Mouse (Mus musculus): Measurements from ENCODE around the gene Bcl2. TPM values are rescaled to one million over a fixed set of nuclear protein-coding genes. Genes with fewer than 3 reads are reported as not detected.
"Not testable (repeated sequence)": the region's sequence is repeated elsewhere in the genome, so short reads cannot be mapped to it uniquely, and the experiment has no call there.

Gene Bcl2
- total and polyA plus RNA-seq, 2 experiments from 2014 or later, result 3.3 to 3.6 TPM

DNA sequence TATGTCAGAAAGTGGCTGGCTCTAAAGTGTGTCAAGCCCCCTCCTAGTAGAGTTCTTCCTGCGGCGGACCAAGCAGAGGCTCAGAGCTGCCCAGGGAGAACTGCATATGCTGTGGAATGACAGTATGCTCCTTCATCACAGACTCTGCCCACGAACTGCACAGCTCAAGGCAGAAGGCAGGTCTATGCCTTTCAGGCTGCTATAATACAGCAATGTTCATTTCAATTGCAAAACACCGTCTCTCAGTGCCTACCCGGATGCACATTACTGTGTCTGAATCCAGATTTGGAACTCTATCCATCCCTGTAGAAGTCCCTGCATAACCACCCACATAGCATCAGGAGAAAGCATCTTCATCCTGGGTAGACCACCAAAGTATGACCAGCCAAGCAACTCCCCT lies 25.7 kb upstream of the Bcl2 start:
- Histone ChIP-seq H3K36me3 (replicated peaks; ENCODE audit: control insufficient read depth, insufficient read depth, low read length) (peaks cover 60% of the 10 kb centered on the region), H3K27ac (ENCODE audit: low read depth) (no peak overlapping the region), H3K9me3 (replicated peaks; ENCODE audit: control insufficient read depth, low read length) (no peaks in the 10 kb centered on the region), H3K4me2 (ENCODE audit: low read depth, low read length) (no peak overlapping the region), H3K9ac (replicated peaks; ENCODE audit: low read depth, low read length) (no peak overlapping the region), H3K4me3 (ENCODE audit: low read depth, low read length) (no peak overlapping the region), H3K27me3 (ENCODE audit: control insufficient read depth, insufficient read depth, low read length) (no peaks in the 10 kb centered on the region), H3K4me1 (ENCODE audit: control insufficient read depth, insufficient read depth) (no peaks in the 10 kb centered on the region)
- DNase-seq (ENCODE audit: low spot score), result no peak
- WGBS, result 89% methylated on average over 5 of the region's 5 CpGs
- no peak for TF ChIP-seq EP300 (IDR thresholded peaks at IDR 0.05; ENCODE audit: low read depth)
- no peak for TF ChIP-seq CTCF (IDR thresholded peaks at IDR 0.05; ENCODE audit: low read depth)
- no peak for ATAC-seq (ENCODE audit: insufficient read depth, low read depth)

DNA sequence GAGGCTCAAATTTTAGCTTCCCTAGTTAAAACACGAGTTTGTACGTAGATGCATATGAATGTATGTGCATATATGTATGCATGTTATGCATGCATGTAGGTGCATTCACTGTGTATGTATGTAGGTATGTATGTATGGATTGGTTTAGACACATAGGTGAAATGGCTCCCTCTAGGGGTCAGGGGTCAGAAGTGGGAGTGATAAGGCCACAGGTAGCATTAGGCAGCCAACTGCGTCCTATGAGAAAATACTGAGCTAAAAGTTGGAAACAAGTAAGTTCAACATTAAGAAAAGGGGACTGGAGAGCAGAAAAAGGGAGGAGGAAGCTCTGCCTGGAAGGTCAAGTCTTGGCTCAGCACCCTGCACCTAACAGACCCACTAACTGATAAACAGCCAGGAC lies 24.0 kb upstream of the Bcl2 start:
- H3K9me3 ChIP-seq (replicated peaks; ENCODE audit: control insufficient read depth, low read length), result no peaks in the 10 kb centered on the region
- H3K9ac ChIP-seq (replicated peaks; ENCODE audit: low read depth, low read length), result no peak overlapping the region
- no peak for ATAC-seq (ENCODE audit: insufficient read depth, low read depth)
- WGBS, result 89% methylated on average over 3 of the region's 3 CpGs
- TF ChIP-seq EP300 (IDR thresholded peaks at IDR 0.05; ENCODE audit: low read depth) (no peak), CTCF (IDR thresholded peaks at IDR 0.05; ENCODE audit: low read depth) (peak; percentile 28)
- H3K4me1 ChIP-seq (ENCODE audit: control insufficient read depth, insufficient read depth), result no peaks in the 10 kb centered on the region
- no peak for DNase-seq (ENCODE audit: low spot score)
- no peaks in the 10 kb centered on the region for H3K27me3 ChIP-seq (ENCODE audit: control insufficient read depth, insufficient read depth, low read length)
- H3K27ac ChIP-seq (ENCODE audit: low read depth), result no peak overlapping the region
- H3K4me3 ChIP-seq (ENCODE audit: low read depth, low read length), result no peak overlapping the region
- H3K36me3 ChIP-seq (replicated peaks; ENCODE audit: control insufficient read depth, insufficient read depth, low read length), result peaks cover 55% of the 10 kb centered on the region
- no peak overlapping the region for H3K4me2 ChIP-seq (ENCODE audit: low read depth, low read length)

DNA sequence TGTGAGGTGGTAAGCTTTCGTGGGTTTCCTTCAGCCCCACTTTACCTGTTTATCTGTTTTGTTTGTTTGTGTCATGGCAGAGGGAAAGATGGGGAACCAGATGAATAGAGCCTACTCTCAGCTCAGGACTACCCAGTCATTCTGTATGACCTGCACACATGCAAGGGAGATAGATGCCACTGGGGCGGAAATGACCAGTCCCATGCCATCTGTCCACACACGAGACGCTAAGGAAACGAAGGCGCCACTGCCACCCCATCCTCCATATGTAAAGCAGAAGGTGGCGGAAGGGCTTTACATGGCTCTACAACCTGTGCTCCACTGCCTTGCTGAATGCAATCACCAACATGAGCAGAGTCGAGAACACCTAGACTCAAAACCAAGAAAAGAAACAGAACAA lies 22.1 kb upstream of the Bcl2 start:
- no peak overlapping the region for H3K27ac ChIP-seq (ENCODE audit: low read depth)
- whole genome bisulfite sequencing, result 89% methylated on average over 8 of the region's 8 CpGs
- no peaks in the 10 kb centered on the region for H3K9me3 ChIP-seq (replicated peaks; ENCODE audit: control insufficient read depth, low read length)
- no peaks in the 10 kb centered on the region for H3K4me1 ChIP-seq (ENCODE audit: control insufficient read depth, insufficient read depth)
- H3K4me3 ChIP-seq (ENCODE audit: low read depth, low read length), result no peak overlapping the region
- peaks cover 47% of the 10 kb centered on the region for H3K36me3 ChIP-seq (replicated peaks; ENCODE audit: control insufficient read depth, insufficient read depth, low read length)
- no peak for DNase-seq (ENCODE audit: low spot score)
- no peak overlapping the region for H3K9ac ChIP-seq (replicated peaks; ENCODE audit: low read depth, low read length)
- ATAC-seq (ENCODE audit: insufficient read depth, low read depth), result no peak
- TF ChIP-seq CTCF (IDR thresholded peaks at IDR 0.05; ENCODE audit: low read depth) (no peak), EP300 (IDR thresholded peaks at IDR 0.05; ENCODE audit: low read depth) (no peak)
- no peak overlapping the region for H3K4me2 ChIP-seq (ENCODE audit: low read depth, low read length)
- no peaks in the 10 kb centered on the region for H3K27me3 ChIP-seq (ENCODE audit: control insufficient read depth, insufficient read depth, low read length)

DNA sequence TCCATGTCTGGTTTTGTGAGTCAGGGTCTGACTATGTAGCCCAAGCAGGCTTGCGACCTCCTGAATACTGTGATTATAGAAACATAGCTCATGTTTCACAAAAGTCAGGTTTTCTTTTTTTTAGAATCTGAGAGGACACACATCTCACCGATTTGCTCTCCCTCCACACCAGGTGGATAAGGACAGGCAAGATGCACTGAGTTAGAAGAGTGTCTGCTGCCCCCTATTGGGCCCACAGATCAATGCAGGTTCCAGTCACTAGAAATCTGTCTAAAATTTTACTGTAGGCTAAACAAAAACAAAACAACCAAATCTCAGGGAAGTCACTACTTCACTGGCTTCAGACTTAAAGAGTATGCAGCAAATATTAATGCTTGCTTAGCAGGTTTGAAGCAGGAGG lies 21.5 kb upstream of the Bcl2 start:
- Histone ChIP-seq H3K4me3 (ENCODE audit: low read depth, low read length) (no peak overlapping the region), H3K4me2 (ENCODE audit: low read depth, low read length) (no peak overlapping the region), H3K27me3 (ENCODE audit: control insufficient read depth, insufficient read depth, low read length) (no peaks in the 10 kb centered on the region), H3K9ac (replicated peaks; ENCODE audit: low read depth, low read length) (no peak overlapping the region), H3K36me3 (replicated peaks; ENCODE audit: control insufficient read depth, insufficient read depth, low read length) (peaks cover 46% of the 10 kb centered on the region), H3K9me3 (replicated peaks; ENCODE audit: control insufficient read depth, low read length) (no peaks in the 10 kb centered on the region), H3K4me1 (ENCODE audit: control insufficient read depth, insufficient read depth) (no peaks in the 10 kb centered on the region), H3K27ac (ENCODE audit: low read depth) (no peak overlapping the region)
- DNase-seq (ENCODE audit: low spot score) (no peak), ATAC-seq (ENCODE audit: insufficient read depth, low read depth) (no peak)
- 55% methylated on average over 2 of the region's 2 CpGs for WGBS
- TF ChIP-seq CTCF (IDR thresholded peaks at IDR 0.05; ENCODE audit: low read depth) (peak; percentile 64), EP300 (IDR thresholded peaks at IDR 0.05; ENCODE audit: low read depth) (no peak)

DNA sequence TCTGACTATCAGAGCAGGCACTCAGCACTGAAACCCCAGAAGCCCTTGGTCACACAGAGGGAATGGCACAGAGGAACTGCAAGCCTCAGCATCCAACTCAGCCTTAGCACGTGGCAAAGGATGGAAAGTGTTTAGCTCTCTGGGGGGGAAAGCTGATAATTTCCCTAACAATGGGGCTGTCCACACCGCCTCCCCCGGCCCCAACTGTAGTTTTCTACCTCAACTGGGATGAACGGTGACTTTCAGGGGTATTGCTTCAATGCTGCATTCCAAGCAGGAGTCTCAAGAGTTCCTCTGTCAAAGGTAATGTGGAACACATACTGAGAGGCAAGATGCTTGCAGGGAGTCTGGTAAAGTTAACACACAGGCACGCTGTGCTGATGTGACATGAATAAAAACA lies 8.0 kb upstream of the Bcl2 start:
- no peak overlapping the region for H3K9ac ChIP-seq (replicated peaks; ENCODE audit: low read depth, low read length)
- no peak overlapping the region for H3K4me2 ChIP-seq (ENCODE audit: low read depth, low read length)
- H3K27me3 ChIP-seq (ENCODE audit: control insufficient read depth, insufficient read depth, low read length), result no peaks in the 10 kb centered on the region
- H3K4me3 ChIP-seq (ENCODE audit: low read depth, low read length), result no peak overlapping the region
- no peaks in the 10 kb centered on the region for H3K4me1 ChIP-seq (ENCODE audit: control insufficient read depth, insufficient read depth)
- ATAC-seq (ENCODE audit: insufficient read depth, low read depth) (no peak), DNase-seq (ENCODE audit: low spot score) (no peak)
- H3K36me3 ChIP-seq (replicated peaks; ENCODE audit: control insufficient read depth, insufficient read depth, low read length), result peaks cover 20% of the 10 kb centered on the region; the same call in 1 of the 2 replicates
- no peak for TF ChIP-seq EP300 (IDR thresholded peaks at IDR 0.05; ENCODE audit: low read depth)
- no peak for TF ChIP-seq CTCF (IDR thresholded peaks at IDR 0.05; ENCODE audit: low read depth)
- 52% methylated on average over 5 of the region's 5 CpGs for WGBS
- no peak overlapping the region for H3K27ac ChIP-seq (ENCODE audit: low read depth)
- no peaks in the 10 kb centered on the region for H3K9me3 ChIP-seq (replicated peaks; ENCODE audit: control insufficient read depth, low read length)

DNA sequence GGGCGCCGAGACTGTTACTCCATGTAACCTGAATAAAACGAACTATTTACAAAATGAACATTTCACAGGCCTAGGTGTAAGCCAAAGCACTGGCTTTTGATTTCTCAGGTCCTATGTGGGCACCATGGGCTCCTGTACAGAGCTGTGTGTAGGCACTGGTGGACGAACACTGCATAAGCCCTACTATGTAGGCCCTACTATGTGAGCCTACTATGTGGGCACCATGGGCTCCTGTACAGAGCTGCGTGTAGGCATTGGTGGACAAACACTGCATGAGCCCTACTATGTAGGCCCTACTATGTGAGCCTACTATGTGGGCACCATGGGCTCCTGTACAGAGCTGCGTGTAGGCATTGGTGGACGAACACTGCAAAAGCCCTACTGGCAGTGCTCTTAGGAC lies 3.7 kb upstream of the Bcl2 start:
- not testable (repeated sequence) for DNase-seq (ENCODE audit: low spot score); H3K4me2 ChIP-seq (ENCODE audit: low read depth, low read length); H3K27me3 ChIP-seq (ENCODE audit: control insufficient read depth, insufficient read depth, low read length); H3K36me3 ChIP-seq (replicated peaks; ENCODE audit: control insufficient read depth, insufficient read depth, low read length); H3K9ac ChIP-seq (replicated peaks; ENCODE audit: low read depth, low read length); H3K9me3 ChIP-seq (replicated peaks; ENCODE audit: control insufficient read depth, low read length); ATAC-seq (ENCODE audit: insufficient read depth, low read depth); H3K27ac ChIP-seq (ENCODE audit: low read depth); H3K4me3 ChIP-seq (ENCODE audit: low read depth, low read length); H3K4me1 ChIP-seq (ENCODE audit: control insufficient read depth, insufficient read depth)
- WGBS, result 59% methylated on average over 7 of the region's 7 CpGs

Measured in heart, postnatal 0 days (tissue).